In the genomic region with DNA sequence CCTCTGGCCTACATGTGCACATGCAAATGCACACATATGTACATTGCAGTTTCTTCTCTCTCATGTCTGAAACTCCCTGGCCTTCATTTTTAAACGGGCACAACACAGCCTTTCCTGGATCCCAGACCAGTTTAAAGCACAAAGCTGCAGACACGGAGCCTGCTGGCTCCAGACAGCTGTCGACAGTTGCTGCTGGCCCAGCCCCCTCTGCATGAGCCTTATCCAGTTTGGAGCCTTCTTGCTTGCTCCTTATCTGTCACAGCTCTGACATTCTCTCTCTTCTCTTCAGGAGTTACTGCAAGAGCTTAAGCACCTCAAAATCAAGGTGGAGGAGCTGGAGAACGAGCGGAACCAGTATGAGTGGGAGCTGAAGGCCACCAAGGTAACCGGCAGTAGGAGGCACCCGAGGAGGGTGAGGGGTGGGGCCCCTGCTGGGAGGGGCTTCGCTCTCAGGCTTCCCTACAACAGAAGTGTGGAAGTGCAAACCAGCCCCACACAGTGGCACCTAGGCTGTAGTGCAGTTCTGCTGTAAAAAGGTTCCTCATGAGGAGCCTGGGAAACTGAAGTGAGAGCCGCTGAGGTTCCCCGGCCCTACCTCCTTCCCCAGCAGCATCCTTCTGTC, we compare ENCODE assay signal across 7 mouse cellular contexts. TPM values are rescaled to one million over a fixed set of nuclear protein-coding genes. Genes with fewer than 3 reads are reported as not detected.
A peak's percentile ranks its signal among the peaks of the same experiment; 100 is the strongest.
DNase-seq lines count a peak whose midpoint lies in the region; ATAC-seq and TF ChIP-seq lines count a peak whose summit lies in the region.

No protein-coding gene starts in this region.

- H3K4me2 ChIP-seq in embryonic facial prominence, embryonic 11.5 days (ENCODE audit: low read depth, low read length), result peak overlapping the region; percentile 39
- H3K4me2 ChIP-seq in midbrain, embryonic 11.5 days, result peak overlapping the region; percentile 39

- 0 out of 2 replicates have a peak overlapping the region, but pooled peaks have one; percentile 8 for H3K4me3 ChIP-seq in embryonic facial prominence, embryonic 11.5 days (ENCODE audit: low read depth, low read length)
- H3K4me3 ChIP-seq in heart, adult 2 months, result no peak overlapping the region
- 0 out of 2 replicates have a peak overlapping the region, but pooled peaks have one; percentile 10 for H3K4me3 ChIP-seq in midbrain, embryonic 11.5 days (ENCODE audit: low read depth, low read length)

- peak; percentile 88 for ATAC-seq in embryonic facial prominence, embryonic 11.5 days (replicated peaks; ENCODE audit: insufficient number of reproducible peaks, low FRiP score, low TSS enrichment, low read depth)
- ATAC-seq in midbrain, embryonic 11.5 days (ENCODE audit: low FRiP score), result peak; percentile 92

- H3K27me3 ChIP-seq in embryonic facial prominence, embryonic 11.5 days (ENCODE audit: control insufficient read depth, insufficient read depth, low read length), result no peaks in the 10 kb centered on the region
- no peaks in the 10 kb centered on the region for H3K27me3 ChIP-seq in heart, adult 2 months (ENCODE audit: control insufficient read depth, insufficient read depth, low read length)
- H3K27me3 ChIP-seq in midbrain, embryonic 11.5 days (ENCODE audit: control insufficient read depth, insufficient read depth, low read length), result no peaks in the 10 kb centered on the region

- intact Hi-C loops in heart, adult 2 months (cut with DNase I), result loop anchor here (2.0 to 5.0 kb wide), 2 partner anchors 48 to 111 kb away; partner anchors contain the start of gene Ppfibp2
- intact Hi-C loops in left cerebral cortex, postnatal 4 days (cut with DNase I), result no loop called here

- no peaks in the 10 kb centered on the region for H3K79me2 ChIP-seq in heart, adult 2 months (replicated peaks; ENCODE audit: control insufficient read depth, insufficient read depth, low read length)

- TF ChIP-seq CTCF in heart, adult 2 months (IDR thresholded peaks at IDR 0.05), result peak; percentile 73

- H3K27ac ChIP-seq in embryonic facial prominence, embryonic 11.5 days (replicated peaks; ENCODE audit: low read depth, low read length), result peak overlapping the region; percentile 56
- no peak overlapping the region for H3K27ac ChIP-seq in heart, adult 2 months
- H3K27ac ChIP-seq in midbrain, embryonic 11.5 days (ENCODE audit: low read depth, low read length), result no peak overlapping the region; the same call in 1 of the 2 replicates

- peak; percentile 64 for DNase-seq in adrenal gland, adult 8-10 months
- peak; percentile 85 for DNase-seq in embryonic facial prominence, embryonic 11.5 days (ENCODE audit: low spot score)
- DNase-seq in heart, adult 2 months, result peak; percentile 67 to 76
- peak; percentile 68 for DNase-seq in kidney, adult 18-20 months
- DNase-seq in left cerebral cortex, postnatal 4 days, result peak; percentile 66
- peak; percentile 95 for DNase-seq in midbrain, embryonic 11.5 days (ENCODE audit: low spot score, missing footprints)
- DNase-seq in right cerebral cortex, postnatal 4 days, result peak; percentile 57

- no peaks in the 10 kb centered on the region for H3K36me3 ChIP-seq in embryonic facial prominence, embryonic 11.5 days (replicated peaks; ENCODE audit: control insufficient read depth, insufficient read depth, low read depth, low read length)
- peaks cover 2% of the 10 kb centered on the region for H3K36me3 ChIP-seq in heart, adult 2 months (ENCODE audit: control insufficient read depth, insufficient read depth, low read length)
- H3K36me3 ChIP-seq in midbrain, embryonic 11.5 days (ENCODE audit: control insufficient read depth, insufficient read depth, low read length), result no peaks in the 10 kb centered on the region

- peaks cover 6% of the 10 kb centered on the region for H3K4me1 ChIP-seq in embryonic facial prominence, embryonic 11.5 days (ENCODE audit: control insufficient read depth, insufficient read depth, low read length)
- peaks cover 11% of the 10 kb centered on the region for H3K4me1 ChIP-seq in heart, adult 2 months (ENCODE audit: control insufficient read depth, insufficient read depth, low read length)
- H3K4me1 ChIP-seq in midbrain, embryonic 11.5 days (ENCODE audit: control insufficient read depth, insufficient read depth, low read length), result peaks cover 8% of the 10 kb centered on the region; the same call in 1 of the 2 replicates

- TF ChIP-seq EP300 in heart, adult 2 months (IDR thresholded peaks at IDR 0.05; ENCODE audit: insufficient read depth, low read depth, low read length), result no peak

- 0 out of 2 replicates have a peak overlapping the region, but pooled peaks have one; percentile 28 for H3K9ac ChIP-seq in embryonic facial prominence, embryonic 11.5 days (replicated peaks; ENCODE audit: low read length)
- H3K9ac ChIP-seq in heart, adult 2 months (ENCODE audit: low read depth, low read length), result no peak overlapping the region
- peak overlapping the region; percentile 25; the same call in 1 of the 2 replicates for H3K9ac ChIP-seq in midbrain, embryonic 11.5 days (ENCODE audit: low read length)

- TF ChIP-seq POLR2A in heart, adult 2 months (IDR thresholded peaks at IDR 0.05; ENCODE audit: insufficient read depth, low read depth, low read length), result no peak

- WGBS in embryonic facial prominence, embryonic 11.5 days, result 2% methylated on average over 10 of the region's 10 CpGs
- WGBS in heart, adult 2 months, result 11% methylated on average over 10 of the region's 10 CpGs
- 2% methylated on average over 10 of the region's 10 CpGs for WGBS in midbrain, embryonic 11.5 days

- H3K9me3 ChIP-seq in embryonic facial prominence, embryonic 11.5 days (replicated peaks; ENCODE audit: control insufficient read depth, low read length), result no peaks in the 10 kb centered on the region
- H3K9me3 ChIP-seq in midbrain, embryonic 11.5 days (ENCODE audit: control insufficient read depth, low read length), result no peaks in the 10 kb centered on the region

RNA-seq across cellular contexts. Expression of gene Cyb5r2, which starts 49.2 kb away (rescaled TPM):
- total RNA-seq in adrenal gland, adult 8-10 months (2022), result not detected
- polyA plus RNA-seq in embryonic facial prominence, embryonic 11.5 days (2014; fragmentation: Nextera tagmentation; extraction: Ambion mirVana), result 0.29 and 0.31 TPM in 2 replicates
- not detected for total RNA-seq in heart, adult 2 months (2021)
- polyA plus RNA-seq in heart, adult 2 months (2012; rRNA removed), result 0.08 TPM in 1 of 2 replicates, not detected in the other
- not detected for total RNA-seq in left cerebral cortex, postnatal 4 days (2021)
- polyA plus RNA-seq in midbrain, embryonic 11.5 days (2014; fragmentation: Nextera tagmentation; extraction: Ambion mirVana), result 0.56 TPM in 1 of 2 replicates, not detected in the other
